Mouse (Mus musculus): Measurements from ENCODE around the gene Dgat2.

Gene Dgat2

GRCm38 (mm10) chr7:99182432-99183172, at the start of gene Dgat2:
Dgat2 (minus strand) TSS chr7:99182719.
- DNase-seq (ENCODE audit: inconsistent age in 2 of 2, low spot score in 1 of 2), result peak; percentile 94 to 99

DNA sequence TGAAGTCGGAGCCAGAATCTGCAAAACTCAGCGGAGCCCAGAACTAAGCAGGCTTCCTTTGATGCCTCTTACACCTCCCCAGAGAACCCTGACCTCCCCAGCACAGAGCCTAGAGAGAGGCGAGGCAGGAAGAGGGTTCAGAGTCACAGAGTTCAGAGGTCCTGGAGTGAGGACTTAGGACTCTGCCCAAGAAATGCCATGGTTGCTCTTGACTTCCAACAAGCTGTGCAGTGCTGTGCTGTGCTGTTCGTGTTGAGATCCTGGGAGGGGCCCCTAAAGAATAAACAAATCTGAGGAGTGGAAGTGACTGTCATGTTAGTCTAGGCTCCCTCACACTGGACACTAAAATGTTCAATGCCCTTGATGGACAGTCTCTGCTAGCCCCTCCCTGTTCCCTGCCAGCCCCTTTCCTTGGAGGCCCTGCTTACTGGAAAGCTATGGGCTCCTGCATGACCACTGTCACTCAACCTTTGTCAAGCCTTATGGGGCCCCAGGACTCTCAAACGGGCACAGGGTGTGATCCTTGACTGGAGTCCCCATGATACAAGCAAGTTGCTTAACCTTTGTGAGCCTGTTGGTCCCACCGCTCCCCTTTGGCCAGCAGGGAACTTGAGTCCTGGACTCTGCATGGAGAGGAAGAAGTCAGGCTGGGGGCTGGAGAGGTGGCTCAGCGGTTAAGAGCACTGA, 47.7 kb upstream of the Dgat2 start:
- DNase-seq (ENCODE audit: inconsistent age in 2 of 2, low spot score in 1 of 2), result no peak

- DNase-seq (ENCODE audit: inconsistent age in 2 of 2, low spot score in 1 of 2), result peak; percentile 56 to 79
Measured at GRCm38 (mm10) chr7:99229411-99229810, 46.9 kb upstream of the Dgat2 start.

GRCm38 (mm10) chr7:99228825-99229224, 46.3 kb upstream of the Dgat2 start:
- peak in 1 of 2 experiments; percentile 56 for DNase-seq (ENCODE audit: inconsistent age in 2 of 2, low spot score in 1 of 2)

GRCm38 (mm10) chr7:99227267-99227666, 44.7 kb upstream of the Dgat2 start:
- DNase-seq (ENCODE audit: inconsistent age in 2 of 2, low spot score in 1 of 2), result no peak

- DNase-seq (ENCODE audit: inconsistent age in 2 of 2, low spot score in 1 of 2), result no peak
Measured at GRCm38 (mm10) chr7:99226662-99227061, 44.1 kb upstream of the Dgat2 start.

DNA sequence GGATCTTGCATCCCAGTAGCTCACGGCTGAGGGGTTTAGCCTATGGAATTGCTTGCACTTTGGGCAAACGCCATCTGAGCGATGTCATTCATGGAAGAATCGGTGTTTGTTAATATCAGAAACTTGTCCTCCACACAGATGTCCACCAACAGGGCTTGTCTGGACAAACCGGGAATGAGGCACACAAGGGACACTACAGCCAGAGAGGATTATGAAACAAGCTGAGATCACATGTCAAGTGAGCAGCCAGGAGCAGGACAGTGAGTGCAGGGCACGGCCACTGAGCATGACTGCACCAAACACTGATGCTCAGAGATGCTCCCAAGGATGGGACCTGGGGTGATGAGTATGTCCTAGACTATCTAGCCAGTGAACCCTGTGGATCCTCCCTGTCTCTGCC, 42.9 kb upstream of the Dgat2 start:
- DNase-seq (ENCODE audit: inconsistent age in 2 of 2, low spot score in 1 of 2), result peak in 1 of 2 experiments; percentile 58

DNA sequence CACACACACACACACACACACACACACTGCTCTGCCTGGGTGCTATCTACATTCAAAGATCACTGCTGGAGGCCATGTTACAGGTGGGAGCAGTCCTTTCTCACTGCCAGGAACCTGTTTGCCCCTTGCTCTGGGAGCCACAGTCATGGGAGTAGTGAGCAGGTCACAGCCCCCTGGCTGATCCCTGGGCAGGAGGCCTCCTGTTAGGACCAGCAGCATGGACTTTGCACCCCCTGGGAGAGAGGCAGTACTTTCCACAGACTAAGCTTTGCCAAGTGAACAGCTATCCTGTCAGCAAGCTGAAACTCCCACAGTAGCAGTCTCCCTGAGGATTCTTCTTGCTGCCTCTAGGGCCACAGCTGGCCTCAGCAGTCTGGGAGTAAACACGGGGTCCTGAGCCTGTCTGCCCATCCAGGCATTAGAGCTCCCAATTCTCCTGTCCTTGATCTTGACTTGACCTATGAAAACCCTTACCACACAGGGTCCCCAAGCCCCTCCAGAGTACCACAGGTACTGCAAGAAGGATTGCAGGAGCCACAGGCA, 42.2 kb upstream of the Dgat2 start:
- peak in 1 of 2 experiments; percentile 45 for DNase-seq (ENCODE audit: inconsistent age in 2 of 2, low spot score in 1 of 2)

GRCm38 (mm10) chr7:99224225-99224624, 41.7 kb upstream of the Dgat2 start:
- DNase-seq (ENCODE audit: inconsistent age in 2 of 2, low spot score in 1 of 2), result peak in 1 of 2 experiments; percentile 35

- DNase-seq (ENCODE audit: inconsistent age in 2 of 2, low spot score in 1 of 2), result peak in 1 of 2 experiments; percentile 64
Measured at GRCm38 (mm10) chr7:99217338-99218074, 35.0 kb upstream of the Dgat2 start.

- peak; percentile 76 to 88 for DNase-seq (ENCODE audit: inconsistent age in 2 of 2, low spot score in 1 of 2)
Measured at GRCm38 (mm10) chr7:99215347-99215855, 32.9 kb upstream of the Dgat2 start.

DNA sequence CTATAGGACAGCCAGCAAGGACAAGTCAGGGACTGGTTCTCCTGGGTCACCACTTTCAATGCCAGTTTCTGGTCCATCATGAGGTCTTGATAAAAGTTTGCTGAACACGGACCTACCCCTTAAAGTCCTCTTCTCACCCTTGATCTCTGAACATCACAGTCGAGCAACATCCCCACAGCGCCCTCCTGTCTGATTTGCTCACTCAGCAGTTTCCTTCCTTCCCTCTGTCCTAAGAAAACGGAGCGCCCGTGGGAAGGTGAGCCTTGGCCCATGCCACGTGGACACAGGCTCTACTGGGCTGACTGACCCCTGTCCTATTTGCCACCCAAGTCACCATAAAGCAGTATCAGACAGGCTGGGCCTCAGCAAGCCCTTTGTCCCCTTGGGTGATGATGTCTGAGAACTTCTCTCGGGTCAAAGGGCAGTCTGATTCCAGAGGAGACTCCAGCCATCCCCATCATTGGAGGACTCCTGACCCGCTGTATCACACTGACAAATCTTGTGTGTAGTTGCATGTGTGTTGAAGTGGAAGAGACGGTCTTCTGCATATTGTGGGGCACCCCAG, 32.2 kb upstream of the Dgat2 start:
- no peak for DNase-seq (ENCODE audit: inconsistent age in 2 of 2, low spot score in 1 of 2)

DNA sequence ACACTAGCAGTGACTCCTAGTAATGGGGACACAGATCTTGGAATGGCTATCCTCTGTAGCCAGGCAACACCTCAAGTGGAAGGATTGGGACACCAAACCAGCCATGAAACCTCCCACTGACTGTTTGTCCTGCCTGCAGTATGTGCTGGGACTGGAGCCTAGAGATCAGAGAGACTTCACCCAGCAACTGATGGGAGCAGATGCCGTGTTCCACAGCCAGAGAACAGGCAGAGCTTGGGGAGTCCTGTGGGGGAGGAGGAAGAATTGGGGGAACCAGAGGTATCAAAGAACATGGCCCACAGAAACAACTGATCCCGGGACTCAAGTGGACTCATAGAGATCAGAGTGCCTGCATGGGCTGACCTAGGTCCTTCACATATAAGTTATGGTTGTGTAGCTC, 31.2 kb upstream of the Dgat2 start:
- DNase-seq (ENCODE audit: inconsistent age in 2 of 2, low spot score in 1 of 2), result no peak

GRCm38 (mm10) chr7:99213056-99213455, 30.5 kb upstream of the Dgat2 start:
- DNase-seq (ENCODE audit: inconsistent age in 2 of 2, low spot score in 1 of 2), result no peak

GRCm38 (mm10) chr7:99208704-99209103, 26.2 kb upstream of the Dgat2 start:
- no peak for DNase-seq (ENCODE audit: inconsistent age in 2 of 2, low spot score in 1 of 2)

- DNase-seq (ENCODE audit: inconsistent age in 2 of 2, low spot score in 1 of 2), result no peak
Measured at GRCm38 (mm10) chr7:99206364-99206763, 23.8 kb upstream of the Dgat2 start.

DNA sequence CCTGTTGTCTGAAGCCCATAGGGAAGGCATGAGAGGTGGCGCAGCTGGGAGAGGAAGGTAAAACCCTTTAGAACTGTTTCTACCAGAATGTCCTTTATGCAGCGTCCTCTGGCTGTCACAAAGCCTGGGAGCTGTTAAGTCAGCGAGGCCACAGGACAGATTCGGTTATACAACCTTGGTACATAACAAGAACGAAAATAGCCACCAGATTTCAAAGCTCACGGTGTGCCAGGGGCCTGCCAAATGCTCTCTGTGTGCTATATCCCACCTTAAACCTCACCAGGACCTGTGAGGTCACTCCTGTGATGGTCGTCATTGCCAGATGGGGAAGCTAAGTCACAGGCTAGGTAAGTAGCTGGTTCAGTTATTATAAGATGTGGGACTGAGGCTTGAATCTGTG, 19.6 kb upstream of the Dgat2 start:
- DNase-seq (ENCODE audit: inconsistent age in 2 of 2, low spot score in 1 of 2), result peak; percentile 55 to 77

DNA sequence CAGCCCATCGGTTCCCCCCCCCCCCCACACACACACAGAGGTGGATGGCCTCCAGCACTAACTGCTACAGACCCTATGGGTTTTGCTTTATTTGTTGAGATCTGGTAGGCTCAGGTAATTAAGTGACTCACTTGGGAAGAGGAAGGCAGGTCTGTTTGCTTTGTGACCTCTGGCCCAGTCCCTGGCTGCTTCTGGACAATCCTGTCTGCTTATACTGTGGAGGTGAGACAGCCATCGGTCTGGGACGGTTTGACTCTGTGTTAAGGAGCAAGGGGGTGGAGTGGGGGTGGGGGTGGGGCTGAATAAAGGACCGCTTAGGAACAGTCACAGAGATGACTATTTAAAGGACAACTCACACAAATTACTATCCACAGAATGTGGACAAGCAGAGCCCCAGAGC, 17.8 kb upstream of the Dgat2 start:
- peak in 1 of 2 experiments; percentile 42 for DNase-seq (ENCODE audit: inconsistent age in 2 of 2, low spot score in 1 of 2)

GRCm38 (mm10) chr7:99199451-99200175, 17.1 kb upstream of the Dgat2 start:
- DNase-seq (ENCODE audit: inconsistent age in 2 of 2, low spot score in 1 of 2), result peak; percentile 69 to 87

DNA sequence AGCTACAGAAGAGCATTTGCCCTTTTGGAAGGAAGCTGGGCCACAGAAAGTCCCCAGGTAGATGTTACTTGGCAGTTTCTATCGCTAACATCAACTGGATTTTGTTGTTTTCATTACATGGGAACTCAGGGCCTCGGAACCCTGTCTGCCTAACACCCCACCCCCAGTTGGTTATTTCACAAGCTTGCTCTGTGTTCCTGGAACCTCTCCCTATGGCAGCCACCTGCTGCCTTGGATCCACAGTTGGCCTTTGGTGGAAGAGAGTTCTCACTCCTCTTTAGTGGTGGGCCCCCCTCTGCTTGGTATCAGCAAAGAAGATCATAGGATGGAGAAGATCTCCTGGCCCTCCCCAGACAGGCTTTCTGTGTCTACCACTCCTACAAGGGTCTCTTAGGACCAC, 16.3 kb upstream of the Dgat2 start:
- DNase-seq (ENCODE audit: inconsistent age in 2 of 2, low spot score in 1 of 2), result peak in 1 of 2 experiments; percentile 62
